Comparison of ENCODE assay signal across 9 mouse cellular contexts in the genomic region with DNA sequence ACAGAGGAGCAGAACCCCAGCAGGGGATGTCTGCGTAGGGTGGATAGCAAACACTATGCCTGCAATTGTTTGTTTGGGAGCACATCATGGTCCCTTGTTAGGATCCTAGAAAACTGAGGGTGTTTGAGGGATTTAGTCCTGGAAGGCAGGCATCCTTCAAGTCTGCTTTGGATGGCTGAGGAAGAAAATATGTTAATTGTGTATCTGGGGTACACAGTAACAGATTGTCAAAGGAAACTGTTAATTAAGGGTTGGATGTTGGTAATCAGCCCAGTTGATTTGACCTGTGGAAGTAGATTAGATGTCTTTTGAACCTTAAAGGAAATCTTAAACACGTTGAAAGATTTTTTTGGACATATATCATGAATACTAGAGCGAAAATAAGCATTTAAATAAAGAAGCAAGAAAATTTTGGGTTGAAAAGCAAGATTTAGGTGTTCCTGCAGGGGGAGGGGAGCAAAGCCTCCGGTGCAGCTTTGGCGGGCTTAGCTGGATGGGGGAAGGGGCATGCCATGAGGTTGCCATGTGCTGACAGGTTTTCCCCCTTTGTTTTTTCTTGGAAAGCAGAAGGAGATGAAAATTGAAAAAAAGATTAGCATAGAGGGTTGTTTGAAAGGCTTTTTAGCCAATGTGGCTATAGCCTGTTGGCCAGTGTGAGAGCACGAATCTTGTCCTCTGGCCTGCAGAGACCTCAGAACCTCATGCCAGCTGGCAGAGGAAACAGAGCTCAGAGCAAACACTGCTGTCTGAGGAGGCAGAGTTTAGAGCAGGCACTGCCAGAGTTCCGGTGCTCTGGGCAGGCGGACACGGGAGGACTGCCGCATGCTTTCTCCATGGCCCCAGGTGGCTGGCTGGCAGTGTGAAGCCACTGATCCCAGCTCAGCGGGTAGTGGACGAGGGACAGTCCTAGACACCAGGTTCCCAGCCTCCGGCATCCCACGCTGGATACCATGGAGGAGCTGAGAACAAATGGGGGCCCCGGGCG. TPM values are rescaled to one million over a fixed set of nuclear protein-coding genes. Genes with fewer than 3 reads are reported as not detected.
A peak's percentile ranks its signal among the peaks of the same experiment; 100 is the strongest.
DNase-seq lines count a peak whose midpoint lies in the region; ATAC-seq lines count a peak whose summit lies in the region.
"Had no signal": no experiment of that assay in that cellular context is flagged by ENCODE, and none has a peak within 500 bp of the region (broad histone marks: within the 10 kb centered on the region; RNA-seq: fewer than 3 reads in every experiment).

No protein-coding gene starts in this region.

- H3K9me3 ChIP-seq in hindbrain, embryonic 13.5 days, result no peaks in the 10 kb centered on the region
- no peaks in the 10 kb centered on the region for H3K9me3 ChIP-seq in hindbrain, embryonic 11.5 days (ENCODE audit: control insufficient read depth, low read length)
- peaks cover 3% of the 10 kb centered on the region; the same call in 1 of the 2 replicates for H3K9me3 ChIP-seq in embryonic facial prominence, embryonic 10.5 days
- H3K9me3 ChIP-seq in hindbrain, embryonic 16.5 days (ENCODE audit: control insufficient read depth, low read length), result no peaks in the 10 kb centered on the region

- no peak for DNase-seq in hindbrain, embryonic 11.5 days (ENCODE audit: low spot score)
- peak; percentile 20 for DNase-seq in adrenal gland, postnatal 25 days
- no peak for DNase-seq in embryonic facial prominence, embryonic 10.5 days (ENCODE audit: low spot score)
- DNase-seq in embryo, embryonic 10.5 days (ENCODE audit: low spot score), result no peak
- DNase-seq in layer of hippocampus, adult 11-12 months (ENCODE audit: low spot score), result no peak

- no peak overlapping the region for H3K4me3 ChIP-seq in hindbrain, embryonic 13.5 days
- no peak overlapping the region for H3K4me3 ChIP-seq in hindbrain, embryonic 11.5 days (ENCODE audit: low read depth, low read length)
- no peak overlapping the region for H3K4me3 ChIP-seq in embryonic facial prominence, embryonic 10.5 days
- H3K4me3 ChIP-seq in hindbrain, embryonic 16.5 days (ENCODE audit: low read length), result no peak overlapping the region

- 0 out of 2 replicates have a peak, but pooled peaks have one; percentile 17 for ATAC-seq in hindbrain, embryonic 13.5 days (ENCODE audit: low FRiP score)
- no peak for ATAC-seq in hindbrain, embryonic 11.5 days (ENCODE audit: low FRiP score)
- peak; percentile 92 for ATAC-seq in hindbrain, embryonic 16.5 days
- ATAC-seq in erythroid progenitor cell, adult 5-6 weeks (replicated peaks; ENCODE audit: low FRiP score, poor library complexity, severe bottlenecking), result no peak

- no peak overlapping the region for H3K9ac ChIP-seq in hindbrain, embryonic 13.5 days
- H3K9ac ChIP-seq in hindbrain, embryonic 11.5 days (ENCODE audit: low read depth, low read length), result no peak overlapping the region
- H3K9ac ChIP-seq in hindbrain, embryonic 16.5 days (ENCODE audit: low read depth, low read length), result no peak overlapping the region
- H3K9ac ChIP-seq: liver, embryonic 14.5 days had no signal

- WGBS in hindbrain, embryonic 13.5 days, result 72% methylated on average over 16 of the region's 16 CpGs
- 82% methylated on average over 16 of the region's 16 CpGs for WGBS in hindbrain, embryonic 11.5 days
- WGBS in embryonic facial prominence, embryonic 10.5 days, result 77% methylated on average over 16 of the region's 16 CpGs
- WGBS in hindbrain, embryonic 16.5 days, result 57% methylated on average over 16 of the region's 16 CpGs

- H3K27ac ChIP-seq in hindbrain, embryonic 13.5 days, result no peak overlapping the region
- no peak overlapping the region for H3K27ac ChIP-seq in hindbrain, embryonic 11.5 days (ENCODE audit: low read depth, low read length)
- H3K27ac ChIP-seq in embryonic facial prominence, embryonic 10.5 days (replicated peaks), result peak overlapping the region; percentile 63
- peak overlapping the region; percentile 45; the same call in 1 of the 2 replicates for H3K27ac ChIP-seq in hindbrain, embryonic 16.5 days (ENCODE audit: low read depth, low read length)
- H3K27ac ChIP-seq: liver, embryonic 14.5 days had no signal

- no peak overlapping the region for H3K4me2 ChIP-seq in hindbrain, embryonic 13.5 days
- H3K4me2 ChIP-seq in hindbrain, embryonic 11.5 days (replicated peaks; ENCODE audit: low read depth, low read length), result no peak overlapping the region
- H3K4me2 ChIP-seq in hindbrain, embryonic 16.5 days (ENCODE audit: low read length), result no peak overlapping the region

- H3K27me3 ChIP-seq in hindbrain, embryonic 13.5 days, result no peaks in the 10 kb centered on the region
- H3K27me3 ChIP-seq in hindbrain, embryonic 11.5 days (ENCODE audit: control insufficient read depth, insufficient read depth, low read length), result no peaks in the 10 kb centered on the region
- no peaks in the 10 kb centered on the region for H3K27me3 ChIP-seq in embryonic facial prominence, embryonic 10.5 days (replicated peaks; ENCODE audit: low read depth, poor library complexity, severe bottlenecking)
- no peaks in the 10 kb centered on the region for H3K27me3 ChIP-seq in hindbrain, embryonic 16.5 days (replicated peaks; ENCODE audit: control insufficient read depth, insufficient read depth, low read length)

- H3K4me1 ChIP-seq in hindbrain, embryonic 13.5 days (replicated peaks), result no peaks in the 10 kb centered on the region
- H3K4me1 ChIP-seq in hindbrain, embryonic 11.5 days (replicated peaks; ENCODE audit: control insufficient read depth, insufficient read depth, low read length), result no peaks in the 10 kb centered on the region
- peaks cover 15% of the 10 kb centered on the region; the same call in 1 of the 2 replicates for H3K4me1 ChIP-seq in embryonic facial prominence, embryonic 10.5 days
- H3K4me1 ChIP-seq in hindbrain, embryonic 16.5 days (ENCODE audit: control insufficient read depth, insufficient read depth, low read depth, low read length), result no peaks in the 10 kb centered on the region

- H3K36me3 ChIP-seq in hindbrain, embryonic 13.5 days, result peaks cover 10% of the 10 kb centered on the region
- H3K36me3 ChIP-seq in hindbrain, embryonic 11.5 days (ENCODE audit: control insufficient read depth, insufficient read depth, low read length), result no peaks in the 10 kb centered on the region; the same call in 1 of the 2 replicates
- H3K36me3 ChIP-seq in embryonic facial prominence, embryonic 10.5 days (replicated peaks), result peaks cover 45% of the 10 kb centered on the region
- H3K36me3 ChIP-seq in hindbrain, embryonic 16.5 days (ENCODE audit: control insufficient read depth, insufficient read depth, low read length), result peaks cover 7% of the 10 kb centered on the region

RNA-seq across cellular contexts. Expression of a gene that starts 13.6 kb away (rescaled TPM):
- polyA plus RNA-seq in hindbrain, embryonic 13.5 days (2015; fragmentation: Nextera tagmentation; extraction: Ambion mirVana), result 58.1 and 60.5 TPM in 2 replicates
- 35.2 and 51.6 TPM in 2 replicates for polyA plus RNA-seq in hindbrain, embryonic 11.5 days (2014; fragmentation: Nextera tagmentation; extraction: Ambion mirVana)
- total RNA-seq in adrenal gland, postnatal 25 days (2021), result 20.9 and 31.1 TPM in 2 replicates
- 41.3 and 49.3 TPM in 2 replicates for polyA plus RNA-seq in embryonic facial prominence, embryonic 10.5 days (2016; fragmentation: Nextera tagmentation; extraction: Ambion mirVana)
- polyA plus RNA-seq in hindbrain, embryonic 16.5 days (2015; fragmentation: Nextera tagmentation; extraction: Ambion mirVana), result 50.6 and 64.1 TPM in 2 replicates
- total RNA-seq in erythroid progenitor cell, adult 5-6 weeks (2015; ENCODE audit: low replicate concordance), result 7.1 and 14.1 TPM in 2 replicates
- 1.6 and 11.9 TPM in 2 replicates for total RNA-seq in erythroid progenitor cell, adult 5-6 weeks (2017; ENCODE audit: low replicate concordance)

RNA-seq across cellular contexts. Expression of a gene that starts 34.9 kb away (rescaled TPM):
- polyA plus RNA-seq in hindbrain, embryonic 13.5 days (2015; fragmentation: Nextera tagmentation; extraction: Ambion mirVana), result 171 and 178 TPM in 2 replicates
- polyA plus RNA-seq in hindbrain, embryonic 11.5 days (2014; fragmentation: Nextera tagmentation; extraction: Ambion mirVana), result 253 and 263 TPM in 2 replicates
- total RNA-seq in adrenal gland, postnatal 25 days (2021), result 122 and 142 TPM in 2 replicates
- polyA plus RNA-seq in embryonic facial prominence, embryonic 10.5 days (2016; fragmentation: Nextera tagmentation; extraction: Ambion mirVana), result 206 and 210 TPM in 2 replicates
- 143 and 148 TPM in 2 replicates for polyA plus RNA-seq in hindbrain, embryonic 16.5 days (2015; fragmentation: Nextera tagmentation; extraction: Ambion mirVana)
- 103 and 178 TPM in 2 replicates for total RNA-seq in erythroid progenitor cell, adult 5-6 weeks (2015; ENCODE audit: low replicate concordance)
- 151 and 157 TPM in 2 replicates for total RNA-seq in erythroid progenitor cell, adult 5-6 weeks (2017; ENCODE audit: low replicate concordance)

RNA-seq across cellular contexts. Expression of a gene that starts 40.2 kb away (rescaled TPM):
- polyA plus RNA-seq in hindbrain, embryonic 13.5 days (2015; fragmentation: Nextera tagmentation; extraction: Ambion mirVana), result 26.9 and 28.4 TPM in 2 replicates
- polyA plus RNA-seq in hindbrain, embryonic 11.5 days (2014; fragmentation: Nextera tagmentation; extraction: Ambion mirVana), result 41.7 and 44.5 TPM in 2 replicates
- 26.4 and 36.9 TPM in 2 replicates for total RNA-seq in adrenal gland, postnatal 25 days (2021)
- 54.6 and 57.0 TPM in 2 replicates for polyA plus RNA-seq in embryonic facial prominence, embryonic 10.5 days (2016; fragmentation: Nextera tagmentation; extraction: Ambion mirVana)
- 28.5 and 30.4 TPM in 2 replicates for polyA plus RNA-seq in hindbrain, embryonic 16.5 days (2015; fragmentation: Nextera tagmentation; extraction: Ambion mirVana)
- total RNA-seq in erythroid progenitor cell, adult 5-6 weeks (2015; ENCODE audit: low replicate concordance), result 6.7 and 25.6 TPM in 2 replicates
- total RNA-seq in erythroid progenitor cell, adult 5-6 weeks (2017; ENCODE audit: low replicate concordance), result 0.45 and 3.1 TPM in 2 replicates

RNA-seq across cellular contexts. Expression of a gene that starts 45.9 kb away (rescaled TPM):
- polyA plus RNA-seq in hindbrain, embryonic 13.5 days (2015; fragmentation: Nextera tagmentation; extraction: Ambion mirVana), result 26.7 and 28.5 TPM in 2 replicates
- polyA plus RNA-seq in hindbrain, embryonic 11.5 days (2014; fragmentation: Nextera tagmentation; extraction: Ambion mirVana), result 32.2 and 33.9 TPM in 2 replicates
- total RNA-seq in adrenal gland, postnatal 25 days (2021), result 41.0 and 47.2 TPM in 2 replicates
- 32.7 and 35.5 TPM in 2 replicates for polyA plus RNA-seq in embryonic facial prominence, embryonic 10.5 days (2016; fragmentation: Nextera tagmentation; extraction: Ambion mirVana)
- 21.5 and 24.8 TPM in 2 replicates for polyA plus RNA-seq in hindbrain, embryonic 16.5 days (2015; fragmentation: Nextera tagmentation; extraction: Ambion mirVana)
- 23.4 and 37.7 TPM in 2 replicates for total RNA-seq in erythroid progenitor cell, adult 5-6 weeks (2015; ENCODE audit: low replicate concordance)
- 28.9 and 38.3 TPM in 2 replicates for total RNA-seq in erythroid progenitor cell, adult 5-6 weeks (2017; ENCODE audit: low replicate concordance)

Comparison
In these comparisons a context has a peak if more than half of its experiments do, and no peak if none do; other contexts are left out.
1. ATAC-seq: peak in hindbrain, embryonic 13.5 days (single experiment) and hindbrain, embryonic 16.5 days (single experiment); none in hindbrain, embryonic 11.5 days (single experiment) and erythroid progenitor cell, adult 5-6 weeks (single experiment).
2. H3K27ac ChIP-seq: peak in embryonic facial prominence, embryonic 10.5 days (single experiment) and hindbrain, embryonic 16.5 days (single experiment); none in hindbrain, embryonic 13.5 days (single experiment) and hindbrain, embryonic 11.5 days (single experiment).